Mouse (Mus musculus): ENCODE results near the gene Tex13c3. TPM values are rescaled to one million over a fixed set of nuclear protein-coding genes. Genes with fewer than 3 reads are reported as not detected.
"Not testable (repeated sequence)": the region's sequence is repeated elsewhere in the genome, so short reads cannot be mapped to it uniquely, and the experiment has no call there.

The Tex13c3 gene
- polyA plus RNA-seq (2015; fragmentation: Nextera tagmentation; extraction: Ambion mirVana), result not detected in 2 replicates

- not testable (repeated sequence) for H3K36me3 ChIP-seq; H3K4me1 ChIP-seq; H3K27me3 ChIP-seq; H3K27ac ChIP-seq; H3K9me3 ChIP-seq; ATAC-seq (ENCODE audit: insufficient number of reproducible peaks, low FRiP score, low TSS enrichment, low read depth); H3K9ac ChIP-seq; H3K4me3 ChIP-seq; H3K4me2 ChIP-seq
- WGBS, result 89% methylated on average over 5 of the region's 5 CpGs
Observed at GRCm38 (mm10) chrX:19481219-19481618, at the start of gene Tex13c3. Tex13c3 (minus strand) TSS chrX:19481319.

- Histone ChIP-seq H3K4me3 (no peak overlapping the region), H3K27me3 (no peaks in the 10 kb centered on the region), H3K27ac (no peak overlapping the region), H3K4me1 (no peaks in the 10 kb centered on the region), H3K4me2 (no peak overlapping the region), H3K36me3 (no peaks in the 10 kb centered on the region), H3K9ac (no peak overlapping the region), H3K9me3 (no peaks in the 10 kb centered on the region)
- no peak for ATAC-seq (ENCODE audit: insufficient number of reproducible peaks, low FRiP score, low TSS enrichment, low read depth)
- WGBS, result 84% methylated on average over 4 of the region's 4 CpGs
Observed at GRCm38 (mm10) chrX:19489731-19490130, 8.6 kb upstream of the Tex13c3 start.

Data from limb, embryonic 15.5 days (tissue).